Mouse (Mus musculus): Measurements from ENCODE around the gene Hist1h2ad. TPM values are rescaled to one million over a fixed set of nuclear protein-coding genes. Genes with fewer than 3 reads are reported as not detected.
A peak's percentile ranks its signal among the peaks of the same experiment; 100 is the strongest.
"Not testable (repeated sequence)": the region's sequence is repeated elsewhere in the genome, so short reads cannot be mapped to it uniquely, and the experiment has no call there.

Gene Hist1h2ad
- polyA plus RNA-seq, 1 experiment: 7.2 TPM

- TF ChIP-seq CTCF (IDR thresholded peaks at IDR 0.05; ENCODE audit: borderline replicate concordance, extremely low read depth, insufficient read depth, insufficient read length): no peak
- TF ChIP-seq POLR2A (IDR thresholded peaks at IDR 0.05; ENCODE audit: borderline replicate concordance, extremely low read depth, insufficient read depth, insufficient read length, poor library complexity, severe bottlenecking): no peak
- DNase-seq (ENCODE audit: low read depth): no peak
These were observed 17.3 kb upstream of the Hist1h2ad start for GRCm38 (mm10) chr13:23556906-23557305.

- DNase-seq (ENCODE audit: low read depth): not testable (repeated sequence)
These were observed 13.5 kb upstream of the Hist1h2ad start for GRCm38 (mm10) chr13:23560699-23561098.

GRCm38 (mm10) chr13:23561531-23561882 is 12.7 kb upstream of the Hist1h2ad start:
- not testable (repeated sequence) for DNase-seq (ENCODE audit: low read depth)

GRCm38 (mm10) chr13:23561883-23562659 is 12.1 kb upstream of the Hist1h2ad start, which contains the start of gene Hist1h3e:
TSS of gene Hist1h3e (minus strand) at chr13:23562369.
- peak; percentile 75 for TF ChIP-seq POLR2A (IDR thresholded peaks at IDR 0.05; ENCODE audit: borderline replicate concordance, extremely low read depth, insufficient read depth, insufficient read length, poor library complexity, severe bottlenecking)
- peak; percentile 99 for DNase-seq (ENCODE audit: low read depth)

GRCm38 (mm10) chr13:23562699-23563462 is 11.3 kb upstream of the Hist1h2ad start:
- TF ChIP-seq POLR2A (IDR thresholded peaks at IDR 0.05; ENCODE audit: borderline replicate concordance, extremely low read depth, insufficient read depth, insufficient read length, poor library complexity, severe bottlenecking): no peak
- no peak for TF ChIP-seq CTCF (IDR thresholded peaks at IDR 0.05; ENCODE audit: borderline replicate concordance, extremely low read depth, insufficient read depth, insufficient read length)
- peak; percentile 93 for DNase-seq (ENCODE audit: low read depth)

GRCm38 (mm10) chr13:23564482-23564881 is 9.7 kb upstream of the Hist1h2ad start:
- TF ChIP-seq CTCF (IDR thresholded peaks at IDR 0.05; ENCODE audit: borderline replicate concordance, extremely low read depth, insufficient read depth, insufficient read length): no peak
- no peak for TF ChIP-seq POLR2A (IDR thresholded peaks at IDR 0.05; ENCODE audit: borderline replicate concordance, extremely low read depth, insufficient read depth, insufficient read length, poor library complexity, severe bottlenecking)
- DNase-seq (ENCODE audit: low read depth): no peak

- peak; percentile 51 for DNase-seq (ENCODE audit: low read depth)
These were observed 3.7 kb upstream of the Hist1h2ad start for GRCm38 (mm10) chr13:23570261-23571021.

- TF ChIP-seq CTCF (IDR thresholded peaks at IDR 0.05; ENCODE audit: borderline replicate concordance, extremely low read depth, insufficient read depth, insufficient read length): no peak
- TF ChIP-seq POLR2A (IDR thresholded peaks at IDR 0.05; ENCODE audit: borderline replicate concordance, extremely low read depth, insufficient read depth, insufficient read length, poor library complexity, severe bottlenecking): no peak
- peak; percentile 99 for DNase-seq (ENCODE audit: low read depth)
These were observed 3.1 kb upstream of the Hist1h2ad start, which contains the start of the genes Hist1h2ae and Hist1h2bg for GRCm38 (mm10) chr13:23571022-23571503. TSS of gene Hist1h2ae (minus strand) at chr13:23571220. TSS of gene Hist1h2bg (plus strand) at chr13:23571396.

GRCm38 (mm10) chr13:23571504-23572217 is 2.5 kb upstream of the Hist1h2ad start:
- peak; percentile 53 for DNase-seq (ENCODE audit: low read depth)

- peak; percentile 25 for DNase-seq (ENCODE audit: low read depth)
- TF ChIP-seq CTCF (IDR thresholded peaks at IDR 0.05; ENCODE audit: borderline replicate concordance, extremely low read depth, insufficient read depth, insufficient read length) (no peak), POLR2A (IDR thresholded peaks at IDR 0.05; ENCODE audit: borderline replicate concordance, extremely low read depth, insufficient read depth, insufficient read length, poor library complexity, severe bottlenecking) (no peak)
These were observed 1.8 kb upstream of the Hist1h2ad start for GRCm38 (mm10) chr13:23572218-23573033.

GRCm38 (mm10) chr13:23573034-23573897 is 915 bp upstream of the Hist1h2ad start:
- peak; percentile 20 for DNase-seq (ENCODE audit: low read depth)

GRCm38 (mm10) chr13:23574546-23575170 is 477 bp downstream of the Hist1h2ad start:
- DNase-seq (ENCODE audit: low read depth): peak; percentile 40
